Mouse (Mus musculus) midbrain, embryonic 16.5 days (tissue): Measurements from ENCODE around the gene Pafah1b1. TPM values are rescaled to one million over a fixed set of nuclear protein-coding genes. Genes with fewer than 3 reads are reported as not detected.

Experiments
- ATAC-seq: fragments of 200-750 bp; cut with Nextera tagmentation; 2 replicates; pipeline ENCODE4 v1.8.0; 2017; ENCODE audit warnings: moderate TSS enrichment
- H3K27ac ChIP-seq: fragments of 300-500 bp; sonication (generic); 2 replicates; pipeline ENCODE4 v1.5.1; 2014; ENCODE audit warnings: mild to moderate bottlenecking, low read length, mixed read lengths
- H3K27me3 ChIP-seq: fragments of 300-500 bp; sonication (generic); 2 replicates; pipeline ENCODE4 v1.6.1; 2014; ENCODE audit warnings: low read depth, low read length, mixed read lengths; ENCODE audit not compliant: control insufficient read depth, insufficient read depth
- H3K36me3 ChIP-seq: fragments of 300-500 bp; sonication (generic); 2 replicates; pipeline ENCODE4 v1.6.1; 2014; ENCODE audit warnings: mild to moderate bottlenecking, low read length, moderate library complexity, mixed read lengths; ENCODE audit not compliant: control insufficient read depth, insufficient read depth
- H3K4me1 ChIP-seq: fragments of 300-500 bp; sonication (generic); 2 replicates; pipeline ENCODE4 v1.6.1; 2014; ENCODE audit warnings: mild to moderate bottlenecking, low read length, mixed read lengths; ENCODE audit not compliant: control insufficient read depth, insufficient read depth
- H3K4me2 ChIP-seq: fragments of 300-500 bp; sonication (generic); 2 replicates; pipeline ENCODE4 v1.6.1; 2014; ENCODE audit warnings: mild to moderate bottlenecking, low read length, mixed read lengths
- H3K4me3 ChIP-seq: fragments of 300-500 bp; sonication (generic); 2 replicates; pipeline ENCODE4 v1.5.1; 2014; ENCODE audit warnings: low read depth, mild to moderate bottlenecking, low read length, moderate library complexity, mixed read lengths
- H3K9ac ChIP-seq: fragments of 300-500 bp; sonication (generic); 2 replicates; pipeline ENCODE4 v1.6.1; 2014; ENCODE audit warnings: low read depth, low read length, mixed read lengths
- H3K9me3 ChIP-seq: fragments of 300-500 bp; sonication (generic); replicated peaks from 2 replicates; pipeline ENCODE4 v1.6.1; 2014; ENCODE audit warnings: mild to moderate bottlenecking, low read length, mixed read lengths; ENCODE audit not compliant: control insufficient read depth, poor library complexity, severe bottlenecking
- WGBS: fragments of 180-500 bp; shearing (Covaris S2); extraction: QIAGEN DNeasy Blood & Tissue Kit; methylation state at CpG from one replicate; pipeline ENCODE4 v1.1.7; 2014; 5-methylcytosine and 5-hydroxymethylcytosine counted together
- polyA plus RNA-seq: library from polyadenylated mRNA; unstranded; fragments of >200 nt; fragmentation: Nextera tagmentation; extraction: Ambion mirVana; gene quantifications from 2 replicates; pipeline ENCODE4 v1.2.1, GENCODE M21; 2015

Pafah1b1 gene
- polyA plus RNA-seq, 1 experiment from 2014 or later, result 45.8 TPM

- H3K4me3 ChIP-seq, result peak overlapping the region; percentile 96
- ATAC-seq, result peak; percentile 83
- peak overlapping the region; percentile 79 for H3K4me2 ChIP-seq
- H3K27ac ChIP-seq, result peak overlapping the region; percentile 100
- H3K9me3 ChIP-seq, result no peaks in the 10 kb centered on the region
- peaks cover 27% of the 10 kb centered on the region for H3K4me1 ChIP-seq
- peak overlapping the region; percentile 99 for H3K9ac ChIP-seq
- H3K27me3 ChIP-seq, result no peaks in the 10 kb centered on the region
- WGBS, result under 1% methylated on average over 39 of the region's 75 CpGs
- no peaks in the 10 kb centered on the region for H3K36me3 ChIP-seq
Measured at GRCm38 (mm10) chr11:74723357-74724234, 874 bp downstream of the Pafah1b1 start.

- Histone ChIP-seq H3K27ac (no peak overlapping the region), H3K9ac (peak overlapping the region; percentile 56), H3K4me3 (peak overlapping the region; percentile 43), H3K36me3 (no peaks in the 10 kb centered on the region), H3K4me1 (peaks cover 29% of the 10 kb centered on the region), H3K9me3 (no peaks in the 10 kb centered on the region), H3K27me3 (no peaks in the 10 kb centered on the region), H3K4me2 (peak overlapping the region; percentile 87)
- WGBS, result 27% methylated on average over 3 of the region's 3 CpGs
- no peak for ATAC-seq
Measured at GRCm38 (mm10) chr11:74721971-74722370, 2.5 kb downstream of the Pafah1b1 start.

DNA sequence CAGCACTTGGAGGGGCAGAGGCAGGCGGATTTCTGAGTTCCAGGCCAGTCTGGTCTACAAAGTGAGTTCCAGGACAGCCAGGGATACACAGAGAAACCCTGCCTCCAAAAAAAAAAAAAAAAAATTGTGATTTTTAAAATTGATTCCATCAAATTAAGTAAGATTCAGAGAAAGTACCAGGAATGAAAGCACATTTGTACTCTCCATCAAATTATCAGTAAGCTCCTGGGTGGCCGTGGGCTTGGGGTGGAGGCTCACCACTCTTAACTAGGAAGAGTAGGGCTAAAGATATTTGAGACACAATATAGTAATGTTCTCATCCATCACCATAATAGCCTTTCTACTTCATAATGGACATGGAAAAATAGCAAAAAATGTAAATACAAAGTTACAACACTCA lies 3.3 kb downstream of the Pafah1b1 start:
- Histone ChIP-seq H3K4me1 (peaks cover 30% of the 10 kb centered on the region), H3K9me3 (no peaks in the 10 kb centered on the region), H3K4me2 (peak overlapping the region; percentile 41), H3K9ac (no peak overlapping the region), H3K36me3 (no peaks in the 10 kb centered on the region), H3K27ac (no peak overlapping the region), H3K4me3 (peak overlapping the region; percentile 9), H3K27me3 (no peaks in the 10 kb centered on the region)
- ATAC-seq, result no peak
- 69% methylated on average over 2 of the region's 2 CpGs for WGBS

GRCm38 (mm10) chr11:74720668-74721067 lies 3.8 kb downstream of the Pafah1b1 start:
- Histone ChIP-seq H3K9ac (no peak overlapping the region), H3K4me1 (peaks cover 30% of the 10 kb centered on the region), H3K9me3 (no peaks in the 10 kb centered on the region), H3K36me3 (no peaks in the 10 kb centered on the region), H3K4me2 (peak overlapping the region; percentile 41), H3K27me3 (no peaks in the 10 kb centered on the region), H3K4me3 (no peak overlapping the region), H3K27ac (no peak overlapping the region)
- no peak for ATAC-seq
- WGBS, result 76% methylated on average over 1 of the region's 1 CpGs

DNA sequence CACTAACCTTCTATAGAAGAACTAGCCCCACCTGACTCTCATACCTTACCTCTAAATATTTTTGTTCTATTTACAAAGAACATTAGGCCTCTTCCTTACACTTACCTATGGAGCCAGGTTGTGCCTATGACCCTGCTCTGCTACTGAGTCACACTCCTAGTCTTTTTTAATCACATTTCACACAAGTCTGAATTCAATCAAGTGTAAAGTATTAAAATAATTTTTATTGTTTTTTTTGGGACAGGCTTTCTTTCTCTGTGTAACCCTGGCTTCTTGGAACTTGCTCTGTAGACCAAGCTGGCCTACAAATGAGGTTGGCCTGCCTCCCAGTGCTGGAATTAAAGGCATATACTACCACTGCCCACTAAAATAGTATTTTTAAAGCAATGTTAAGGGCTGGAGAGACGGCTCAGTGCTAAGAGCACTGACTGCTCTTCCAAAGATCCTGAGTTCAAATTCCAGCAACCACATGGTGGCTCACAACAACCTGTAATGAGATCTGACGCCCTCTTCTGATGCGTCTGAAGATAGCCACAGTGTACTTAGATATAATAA lies 8.4 kb downstream of the Pafah1b1 start:
- Histone ChIP-seq H3K9ac (no peak overlapping the region), H3K27ac (no peak overlapping the region), H3K4me1 (peaks cover 26% of the 10 kb centered on the region), H3K27me3 (no peaks in the 10 kb centered on the region), H3K9me3 (no peaks in the 10 kb centered on the region), H3K4me3 (no peak overlapping the region), H3K36me3 (no peaks in the 10 kb centered on the region), H3K4me2 (no peak overlapping the region)
- 91% methylated on average over 3 of the region's 3 CpGs for WGBS
- ATAC-seq, result no peak

DNA sequence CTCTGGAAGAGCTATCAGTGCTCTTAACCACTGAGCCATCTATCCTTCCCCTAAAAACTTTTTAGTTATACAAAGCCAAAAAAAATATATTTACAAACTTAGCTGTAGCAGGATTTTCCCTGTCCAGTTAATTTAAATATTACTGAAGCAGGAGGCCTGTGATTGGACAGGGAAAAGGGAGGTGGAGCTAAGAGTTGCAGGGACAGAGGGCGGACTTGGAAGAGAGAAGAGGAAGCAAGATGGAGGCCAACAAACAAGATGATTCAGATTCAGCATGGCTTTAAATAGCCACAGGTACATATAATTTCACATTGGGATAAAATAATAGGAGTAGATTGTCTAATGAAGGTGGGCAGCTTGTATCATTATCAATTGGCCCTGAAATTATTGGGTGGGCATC lies 13.8 kb downstream of the Pafah1b1 start:
- no peaks in the 10 kb centered on the region for H3K36me3 ChIP-seq
- no peaks in the 10 kb centered on the region for H3K9me3 ChIP-seq
- WGBS, result 93% methylated on average over 1 of the region's 1 CpGs
- H3K27me3 ChIP-seq, result no peaks in the 10 kb centered on the region
- H3K4me3 ChIP-seq, result no peak overlapping the region
- H3K4me2 ChIP-seq, result no peak overlapping the region
- H3K27ac ChIP-seq, result no peak overlapping the region
- ATAC-seq, result no peak
- H3K4me1 ChIP-seq, result peaks cover 8% of the 10 kb centered on the region; the same call in 1 of the 2 replicates
- no peak overlapping the region for H3K9ac ChIP-seq

DNA sequence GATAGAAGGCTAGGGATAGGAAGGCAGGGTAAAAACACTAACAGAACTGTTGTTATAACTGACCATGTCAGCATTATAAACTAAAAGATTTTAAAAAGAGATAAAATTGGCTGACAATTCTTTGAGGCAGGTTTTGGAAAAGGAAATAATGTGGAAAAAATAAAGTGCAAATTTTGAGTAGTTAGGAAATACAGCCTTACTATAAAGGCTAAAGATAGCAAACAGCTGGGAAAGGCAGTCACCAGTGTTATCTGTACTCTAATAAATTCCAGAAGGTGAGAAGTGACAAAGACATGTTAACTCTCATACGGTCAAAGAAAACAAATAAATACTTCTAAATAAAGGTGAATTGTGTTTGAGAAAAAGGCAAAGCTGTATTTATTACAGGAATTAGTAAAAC lies 15.7 kb downstream of the Pafah1b1 start:
- H3K27me3 ChIP-seq, result no peaks in the 10 kb centered on the region
- ATAC-seq, result no peak
- H3K9me3 ChIP-seq, result no peaks in the 10 kb centered on the region
- peaks cover 10% of the 10 kb centered on the region; the same call in 1 of the 2 replicates for H3K4me1 ChIP-seq
- WGBS, result 92% methylated on average over 1 of the region's 1 CpGs
- no peak overlapping the region for H3K4me2 ChIP-seq
- no peak overlapping the region for H3K4me3 ChIP-seq
- no peak overlapping the region for H3K27ac ChIP-seq
- H3K9ac ChIP-seq, result no peak overlapping the region
- no peaks in the 10 kb centered on the region for H3K36me3 ChIP-seq

- Histone ChIP-seq H3K9me3 (no peaks in the 10 kb centered on the region), H3K27ac (no peak overlapping the region), H3K4me2 (no peak overlapping the region), H3K27me3 (no peaks in the 10 kb centered on the region), H3K9ac (no peak overlapping the region), H3K4me3 (no peak overlapping the region), H3K4me1 (peaks cover 3% of the 10 kb centered on the region; the same call in 1 of the 2 replicates), H3K36me3 (no peaks in the 10 kb centered on the region)
- no peak for ATAC-seq
- WGBS, result 97% methylated on average over 2 of the region's 2 CpGs
Measured at GRCm38 (mm10) chr11:74704068-74704467, 20.4 kb downstream of the Pafah1b1 start.

DNA sequence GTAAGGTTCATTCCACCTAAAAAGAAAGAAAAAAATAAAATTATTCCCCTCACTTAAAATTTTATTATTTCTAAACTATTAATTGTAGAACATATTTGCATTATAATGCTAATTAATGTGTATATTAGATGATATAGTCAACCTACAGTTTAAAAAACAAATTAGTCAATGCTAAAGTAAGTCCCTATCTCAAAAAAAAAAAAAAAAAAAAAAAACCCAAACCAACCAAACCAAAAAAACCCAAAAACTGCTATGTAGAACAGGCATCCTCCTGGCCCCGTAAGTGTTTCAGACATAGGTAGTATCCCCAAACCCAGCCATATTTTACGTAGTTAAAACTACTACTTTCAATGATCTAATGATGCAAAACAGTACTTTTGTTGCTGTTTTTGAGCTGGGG lies 25.0 kb downstream of the Pafah1b1 start:
- WGBS, result 98% methylated on average over 2 of the region's 2 CpGs
- no peak overlapping the region for H3K27ac ChIP-seq
- no peaks in the 10 kb centered on the region for H3K27me3 ChIP-seq

More for the DNA sequence above, 25.0 kb downstream of the Pafah1b1 start:
- no peak overlapping the region for H3K4me2 ChIP-seq
- no peak overlapping the region for H3K9ac ChIP-seq
- H3K9me3 ChIP-seq, result no peaks in the 10 kb centered on the region
- no peak overlapping the region for H3K4me3 ChIP-seq
- ATAC-seq, result no peak
- H3K4me1 ChIP-seq, result no peaks in the 10 kb centered on the region
- 0 out of 2 replicates have a peak, but pooled peaks cover 2% of the 10 kb centered on the region for H3K36me3 ChIP-seq
